Mouse (Mus musculus): ENCODE data around the gene Pecr.

DNA sequence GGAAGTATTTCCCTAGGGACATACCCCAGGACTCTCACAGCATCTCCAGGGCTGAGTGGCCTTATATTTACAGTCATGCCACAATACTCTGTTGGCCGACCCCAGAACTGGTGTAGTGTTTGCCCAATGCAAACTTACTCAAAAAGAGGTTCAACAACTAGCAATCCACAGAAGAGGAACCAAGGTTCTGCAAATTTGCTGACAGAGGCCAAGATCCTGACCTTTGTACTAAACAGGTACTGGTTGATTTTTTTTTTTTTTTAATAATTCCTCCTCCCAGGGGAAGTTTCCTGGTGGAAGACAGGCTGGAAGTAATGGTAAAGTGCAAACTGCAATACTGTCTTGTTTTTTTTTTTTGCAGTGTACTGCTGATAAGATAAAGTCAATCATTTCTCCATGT, 1.5 kb downstream of the Pecr start:
- TF ChIP-seq E2F4 (IDR thresholded peaks at IDR 0.05; ENCODE audit: insufficient replicate concordance, low read depth, low read length) (no peak), KAT2A (IDR thresholded peaks at IDR 0.05; ENCODE audit: insufficient replicate concordance, low read length) (no peak), CTCF (conservative IDR thresholded peaks at IDR 0.05 in 1 of 2, IDR thresholded peaks at IDR 0.05 in 1 of 2; ENCODE audit: low read depth in 2 of 2, low read length in 2 of 2) (no peak), SMC3 (IDR thresholded peaks at IDR 0.05; ENCODE audit: low read depth, low read length) (no peak), POLR2A (IDR thresholded peaks at IDR 0.05; ENCODE audit: low read depth, low read length) (no peak), EP300 (IDR thresholded peaks at IDR 0.05; ENCODE audit: low read length) (no peak), USF1 (IDR thresholded peaks at IDR 0.05; ENCODE audit: low read depth, low read length) (no peak), ZMIZ1 (IDR thresholded peaks at IDR 0.05; ENCODE audit: low read depth, low read length) (no peak), CHD2 (IDR thresholded peaks at IDR 0.05; ENCODE audit: low read length) (no peak), GABPA (IDR thresholded peaks at IDR 0.05; ENCODE audit: insufficient replicate concordance, low read depth, low read length) (no peak)

Measured in CH12.LX (cell line).